Mouse (Mus musculus) hematopoietic stem cell, adult 5-6 weeks (primary cell): ENCODE measurements around the gene Tgif1. TPM values are rescaled to one million over a fixed set of nuclear protein-coding genes. Genes with fewer than 3 reads are reported as not detected.
"Not testable (repeated sequence)": the region's sequence is repeated elsewhere in the genome, so short reads cannot be mapped to it uniquely, and the experiment has no call there.

Source experiments
- ATAC-seq, 2 experiments: fragments of 125-278 bp in 1 of 2; replicated peaks in 1 of 2; 2 replicates each; pipeline ENCODE4 v1.8.0; 2016 to 2017; ENCODE audit warnings: inconsistent platforms in 2 of 2, mild to moderate bottlenecking in 2 of 2, moderate number of reproducible peaks in 2 of 2, low read depth in 1 of 2, moderate TSS enrichment in 1 of 2; ENCODE audit not compliant: low FRiP score in 2 of 2, poor library complexity in 2 of 2, severe bottlenecking in 2 of 2, insufficient read depth in 1 of 2, low TSS enrichment in 1 of 2
- total RNA-seq: library from RNA; stranded (forward); fragments of 172-1452, 232-1000 nt; gene quantifications from 2 replicates; pipeline ENCODE4 v1.2.3, GENCODE M21; 2017

The Tgif1 gene
- total RNA-seq, 1 experiment from 2014 or later = 84.6 TPM

- ATAC-seq = no peak
Observed at GRCm38 (mm10) chr17:70829943-70830715, 23.2 kb downstream of the Tgif1 start.

DNA sequence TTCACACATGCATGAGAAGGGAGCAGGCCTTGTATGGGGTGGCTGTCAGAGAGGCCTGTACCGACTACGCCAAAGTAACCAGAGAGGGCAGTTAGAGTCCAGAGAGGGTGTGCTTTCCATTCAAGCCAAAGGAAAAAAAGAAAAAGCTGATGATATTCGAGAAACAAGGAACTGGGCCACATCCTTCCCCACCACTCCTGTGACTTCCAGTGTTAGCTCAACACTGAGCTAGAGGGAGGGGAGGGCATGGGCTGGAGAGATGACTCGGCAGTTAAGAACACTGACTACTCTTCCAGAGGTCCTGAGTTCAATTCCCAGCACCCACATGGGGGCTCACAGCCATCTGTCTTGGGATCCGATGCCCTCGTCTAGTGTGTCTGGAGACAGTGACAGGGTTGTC is 24.1 kb downstream of the Tgif1 start:
- no peak for ATAC-seq

- no peak for ATAC-seq
Observed at GRCm38 (mm10) chr17:70828569-70828968, 24.8 kb downstream of the Tgif1 start.

GRCm38 (mm10) chr17:70828180-70828528 is 25.2 kb downstream of the Tgif1 start:
- no peak for ATAC-seq

DNA sequence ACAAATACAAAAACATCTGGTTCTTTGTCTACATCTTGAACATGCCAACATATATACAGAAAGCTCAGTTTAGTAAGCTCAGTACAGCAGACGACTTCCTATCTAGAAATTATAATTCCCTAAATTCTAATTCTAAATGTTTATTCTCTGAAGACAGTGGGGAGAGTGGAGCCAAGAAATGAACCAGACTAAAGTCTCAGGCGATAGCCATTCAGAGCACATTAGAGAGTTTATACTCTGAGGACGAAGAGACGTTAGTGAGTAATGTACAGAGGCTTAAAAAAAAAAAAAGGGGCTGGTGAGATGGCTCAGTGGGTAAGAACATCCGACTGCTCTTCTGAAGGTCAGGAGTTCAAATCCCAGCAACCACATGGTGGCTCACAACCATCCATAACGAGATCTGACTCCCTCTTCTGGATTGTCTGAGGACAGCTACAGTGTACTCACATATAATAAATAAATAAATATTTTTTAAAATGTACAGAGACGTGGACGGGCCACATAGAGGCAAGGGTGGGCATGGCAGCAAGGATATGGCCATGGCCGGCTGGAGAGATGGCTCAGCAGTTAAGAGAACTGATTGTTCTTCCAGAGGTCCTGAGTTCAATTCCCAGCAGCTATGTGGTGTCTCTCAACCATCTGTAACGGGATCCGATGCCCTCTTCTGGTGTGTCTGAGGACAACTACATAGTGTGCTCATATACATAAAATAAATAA is 25.7 kb downstream of the Tgif1 start:
- ATAC-seq = not testable (repeated sequence)

DNA sequence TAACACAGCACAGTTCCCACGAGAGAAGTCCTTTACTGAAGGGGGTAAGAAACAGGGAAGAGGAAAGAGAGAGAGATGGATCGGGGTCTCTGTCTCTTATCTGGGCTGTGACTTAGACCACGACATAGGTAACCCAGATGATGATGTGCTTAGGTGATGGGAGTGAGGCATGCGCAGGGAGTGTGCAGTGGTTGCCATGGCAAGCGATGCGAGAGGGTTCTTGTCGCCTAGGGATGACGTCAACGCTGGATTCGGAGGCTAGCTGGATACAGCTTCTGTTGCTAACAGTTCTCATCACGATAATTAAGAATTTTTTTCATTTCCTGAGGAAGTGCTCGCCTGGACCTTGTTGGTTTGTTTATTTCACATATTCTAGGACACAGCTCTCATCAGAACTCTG is 27.1 kb downstream of the Tgif1 start:
- no peak for ATAC-seq

GRCm38 (mm10) chr17:70823083-70823482 is 30.3 kb downstream of the Tgif1 start:
- ATAC-seq = no peak

DNA sequence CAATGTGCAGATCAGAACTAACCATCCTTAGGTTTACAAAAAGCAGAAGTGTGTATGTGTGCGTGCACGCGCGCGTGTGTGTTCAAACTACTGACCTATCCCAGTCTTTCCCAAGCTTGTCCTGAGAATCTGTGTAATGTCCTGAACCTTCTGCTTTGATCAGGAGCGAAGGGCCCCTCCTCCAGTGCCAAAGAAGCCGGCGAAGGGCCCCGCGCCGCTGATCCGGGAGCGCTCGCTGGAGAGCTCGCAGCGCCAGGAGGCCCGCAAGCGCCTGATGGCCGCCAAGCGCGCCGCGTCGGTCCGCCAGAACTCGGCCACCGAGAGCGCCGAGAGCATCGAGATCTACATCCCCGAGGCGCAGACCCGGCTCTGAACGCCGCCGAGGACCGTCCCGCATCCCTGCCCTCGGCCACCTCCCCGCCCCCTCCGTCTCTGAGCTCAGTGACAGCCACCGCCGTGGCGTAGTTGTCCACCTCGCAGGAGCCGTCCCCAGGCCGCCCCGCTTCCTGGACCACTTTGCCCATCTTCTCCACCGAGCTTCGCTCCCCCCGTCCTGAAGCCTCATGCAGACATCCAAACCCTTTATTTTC is 35.4 kb downstream of the Tgif1 start:
- ATAC-seq = peak in 1 of 2 experiments; percentile 48; a peak in 2 of 4 replicates

DNA sequence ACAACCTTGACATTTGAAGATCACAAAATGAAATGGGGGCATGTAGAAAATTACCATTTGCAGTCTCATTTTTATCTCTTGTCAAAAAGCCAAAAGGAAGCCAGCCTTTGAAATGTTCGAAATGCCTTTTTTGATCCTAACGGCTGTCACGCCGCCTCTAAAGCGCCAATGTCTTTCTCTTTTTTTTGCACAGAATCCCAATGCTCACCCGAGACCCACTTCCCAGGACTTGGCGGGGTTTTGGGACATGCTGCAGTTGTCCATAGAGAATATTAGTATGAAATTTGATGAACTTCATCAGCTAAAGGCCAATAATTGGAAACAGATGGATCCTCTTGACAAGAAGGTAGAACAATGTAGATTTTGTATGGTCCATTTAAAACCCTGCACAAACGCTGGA is 38.3 kb downstream of the Tgif1 start:
- no peak for ATAC-seq

DNA sequence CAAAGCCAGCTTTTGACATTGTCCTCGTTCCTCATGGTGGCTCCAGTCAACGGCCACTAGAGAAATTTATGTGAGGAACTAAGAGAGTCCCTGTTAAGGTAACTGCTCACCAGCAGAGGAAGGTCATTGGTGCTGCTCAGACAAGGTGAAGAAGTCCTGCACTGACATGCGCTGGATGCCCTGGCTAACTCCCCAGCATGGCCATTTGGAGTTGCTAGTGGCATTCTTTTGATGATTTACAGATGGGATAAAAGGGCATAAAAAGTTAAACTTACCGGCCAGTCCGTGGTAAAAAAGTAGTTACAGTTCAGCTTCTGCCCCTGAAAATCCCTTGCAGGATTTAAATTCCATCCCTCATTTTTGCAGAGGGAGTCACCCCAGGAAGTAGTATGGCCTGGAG is 42.6 kb downstream of the Tgif1 start:
- no peak for ATAC-seq

- no peak for ATAC-seq
Observed at GRCm38 (mm10) chr17:70809776-70810175, 43.6 kb downstream of the Tgif1 start.

- ATAC-seq = no peak
Observed at GRCm38 (mm10) chr17:70808837-70809236, 44.5 kb downstream of the Tgif1 start.

- ATAC-seq = no peak
Observed at GRCm38 (mm10) chr17:70807885-70808284, 45.5 kb downstream of the Tgif1 start.

DNA sequence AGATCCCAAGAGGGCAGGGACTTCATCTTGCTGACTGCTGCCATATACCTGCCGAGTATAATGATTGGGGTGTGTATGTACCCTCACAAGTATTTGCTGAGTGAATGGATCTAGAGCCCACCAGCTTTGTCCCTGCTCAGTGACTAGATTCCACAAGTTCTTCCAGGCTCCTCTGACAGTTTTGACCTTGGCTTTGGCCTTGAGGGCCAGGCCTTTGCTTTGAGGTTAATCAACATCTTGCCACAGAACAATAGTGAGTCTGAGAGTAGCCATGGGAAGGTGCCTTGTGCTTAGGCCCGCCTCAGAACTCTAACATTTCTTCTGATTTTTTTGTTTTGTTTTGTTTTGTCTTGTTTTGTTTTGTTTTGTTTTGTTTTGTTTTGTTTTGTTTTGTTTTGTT is 46.7 kb downstream of the Tgif1 start:
- no peak for ATAC-seq

DNA sequence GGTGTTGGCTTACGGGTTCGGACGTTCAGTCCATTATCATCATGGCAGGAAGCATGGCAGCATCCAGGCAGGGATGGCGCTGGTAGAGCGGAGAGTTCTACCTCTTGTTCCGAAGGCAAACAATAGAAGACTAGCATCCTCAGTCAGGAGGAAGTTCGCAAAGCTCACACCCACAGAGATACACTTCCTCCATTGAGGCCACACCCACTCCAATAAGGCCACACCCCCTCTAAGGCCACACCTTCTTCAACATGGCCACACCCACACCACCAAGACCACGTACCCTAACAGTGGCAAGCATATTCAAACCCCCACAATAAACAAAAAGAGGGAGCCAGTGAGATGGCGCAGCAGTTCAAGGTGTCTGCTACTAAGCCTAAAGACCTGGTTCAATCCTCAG is 47.5 kb downstream of the Tgif1 start:
- ATAC-seq = no peak

- ATAC-seq = no peak
Observed at GRCm38 (mm10) chr17:70802022-70802421, 51.3 kb downstream of the Tgif1 start.

DNA sequence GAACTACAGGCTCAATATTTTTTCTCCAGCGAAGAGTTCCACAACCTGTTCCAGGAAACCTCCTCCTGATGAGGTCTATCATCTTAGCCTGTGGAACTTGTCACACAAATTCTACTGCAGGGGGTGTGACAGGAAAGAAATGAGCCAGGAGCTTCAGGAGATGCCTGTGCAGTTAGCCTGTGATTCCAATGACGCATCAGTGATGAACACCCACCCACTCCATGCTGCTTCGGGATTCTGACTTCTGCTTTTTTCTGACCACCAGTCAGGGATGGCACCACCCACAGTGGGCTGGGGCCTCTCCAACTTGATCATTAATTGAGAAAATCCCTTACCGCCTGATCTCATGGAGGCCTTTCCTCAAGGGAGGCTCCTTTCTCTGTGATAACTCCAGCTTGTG is 54.1 kb downstream of the Tgif1 start:
- ATAC-seq = peak; percentile 59 to 62

DNA sequence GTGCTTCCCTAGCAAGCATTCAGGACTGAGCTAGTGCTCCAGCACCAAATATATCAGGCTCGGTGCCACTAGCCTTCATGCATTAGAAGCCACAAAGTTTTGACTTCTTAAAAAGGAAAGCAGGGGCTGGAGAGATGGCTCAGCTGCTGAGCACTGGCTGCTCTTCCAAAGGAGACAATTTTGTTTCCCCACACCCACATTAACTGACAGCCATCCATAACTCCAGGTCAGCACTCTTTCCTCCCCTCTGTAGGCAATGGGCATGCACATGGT is 55.6 kb downstream of the Tgif1 start:
- ATAC-seq = no peak
